Mouse (Mus musculus): ENCODE measurements around the gene Myo16. TPM values are rescaled to one million over a fixed set of nuclear protein-coding genes. Genes with fewer than 3 reads are reported as not detected.

The Myo16 gene
- polyA plus RNA-seq, 1 experiment from 2014 or later: 0.50 TPM

GRCm38 (mm10) chr8:10559479-10559878 is 405.8 kb downstream of the Myo16 start:
- DNase-seq (ENCODE audit: extremely low spot score, low spot score): no peak
- Histone ChIP-seq H3K27me3 (ENCODE audit: poor library complexity, severe bottlenecking) (peaks cover 9% of the 10 kb centered on the region; the same call in 1 of the 2 replicates), H3K27ac (no peak overlapping the region), H3K36me3 (replicated peaks) (no peaks in the 10 kb centered on the region), H3K4me3 (no peak overlapping the region), H3K4me1 (peaks cover 28% of the 10 kb centered on the region), H3K9me3 (no peaks in the 10 kb centered on the region)
- 88% methylated on average over 6 of the region's 6 CpGs for WGBS

- Histone ChIP-seq H3K9me3 (no peaks in the 10 kb centered on the region), H3K36me3 (replicated peaks) (no peaks in the 10 kb centered on the region), H3K27me3 (ENCODE audit: poor library complexity, severe bottlenecking) (peaks cover 7% of the 10 kb centered on the region; the same call in 1 of the 2 replicates), H3K4me1 (peaks cover 36% of the 10 kb centered on the region), H3K4me3 (no peak overlapping the region), H3K27ac (no peak overlapping the region)
- 80% methylated on average over 5 of the region's 5 CpGs for WGBS
- no peak for DNase-seq (ENCODE audit: extremely low spot score, low spot score)
Observed at GRCm38 (mm10) chr8:10561616-10562015, 407.9 kb downstream of the Myo16 start.

GRCm38 (mm10) chr8:10562046-10562445 is 408.3 kb downstream of the Myo16 start:
- no peak for DNase-seq (ENCODE audit: extremely low spot score, low spot score)
- Histone ChIP-seq H3K27me3 (ENCODE audit: poor library complexity, severe bottlenecking) (peaks cover 2% of the 10 kb centered on the region; the same call in 1 of the 2 replicates), H3K4me3 (no peak overlapping the region), H3K9me3 (no peaks in the 10 kb centered on the region), H3K36me3 (replicated peaks) (no peaks in the 10 kb centered on the region), H3K4me1 (peaks cover 34% of the 10 kb centered on the region), H3K27ac (no peak overlapping the region)
- 84% methylated on average over 13 of the region's 13 CpGs for WGBS

- peaks cover 32% of the 10 kb centered on the region for H3K4me1 ChIP-seq
- no peak overlapping the region for H3K4me3 ChIP-seq
- no peaks in the 10 kb centered on the region for H3K9me3 ChIP-seq
- WGBS: 92% methylated on average over 9 of the region's 9 CpGs
- H3K27ac ChIP-seq: no peak overlapping the region
- H3K36me3 ChIP-seq (replicated peaks): no peaks in the 10 kb centered on the region
- DNase-seq (ENCODE audit: extremely low spot score, low spot score): no peak
- no peaks in the 10 kb centered on the region for H3K27me3 ChIP-seq (ENCODE audit: poor library complexity, severe bottlenecking)
Observed at GRCm38 (mm10) chr8:10562636-10563035, 408.9 kb downstream of the Myo16 start.

- Histone ChIP-seq H3K9me3 (no peaks in the 10 kb centered on the region), H3K27ac (no peak overlapping the region), H3K4me1 (peaks cover 12% of the 10 kb centered on the region), H3K36me3 (replicated peaks) (no peaks in the 10 kb centered on the region), H3K27me3 (ENCODE audit: poor library complexity, severe bottlenecking) (peaks cover 12% of the 10 kb centered on the region; the same call in 1 of the 2 replicates), H3K4me3 (no peak overlapping the region)
- 80% methylated on average over 11 of the region's 11 CpGs for WGBS
- no peak for DNase-seq (ENCODE audit: extremely low spot score, low spot score)
Observed at GRCm38 (mm10) chr8:10565231-10566029, 411.7 kb downstream of the Myo16 start.

- DNase-seq (ENCODE audit: extremely low spot score, low spot score): no peak
- Histone ChIP-seq H3K4me3 (no peak overlapping the region), H3K4me1 (peaks cover 8% of the 10 kb centered on the region), H3K36me3 (replicated peaks) (no peaks in the 10 kb centered on the region), H3K27me3 (ENCODE audit: poor library complexity, severe bottlenecking) (peaks cover 17% of the 10 kb centered on the region; the same call in 1 of the 2 replicates), H3K9me3 (no peaks in the 10 kb centered on the region), H3K27ac (no peak overlapping the region)
- 95% methylated on average over 4 of the region's 4 CpGs for whole genome bisulfite sequencing
Observed at GRCm38 (mm10) chr8:10568448-10568847, 414.7 kb downstream of the Myo16 start.

- Histone ChIP-seq H3K36me3 (replicated peaks) (no peaks in the 10 kb centered on the region), H3K9me3 (no peaks in the 10 kb centered on the region), H3K27me3 (ENCODE audit: poor library complexity, severe bottlenecking) (peaks cover 40% of the 10 kb centered on the region), H3K4me3 (no peak overlapping the region), H3K27ac (no peak overlapping the region), H3K4me1 (peaks cover 7% of the 10 kb centered on the region)
- WGBS: 28% methylated on average over 6 of the region's 6 CpGs
- peak; percentile 79 for DNase-seq (ENCODE audit: extremely low spot score, low spot score)
Observed at GRCm38 (mm10) chr8:10574096-10574495, 420.4 kb downstream of the Myo16 start.

- WGBS: 92% methylated on average over 10 of the region's 10 CpGs
- peak overlapping the region; percentile 46; the same call in 1 of the 2 replicates for H3K27ac ChIP-seq
- no peaks in the 10 kb centered on the region for H3K36me3 ChIP-seq (replicated peaks)
- DNase-seq (ENCODE audit: extremely low spot score, low spot score): no peak
- H3K27me3 ChIP-seq (ENCODE audit: poor library complexity, severe bottlenecking): peaks cover 29% of the 10 kb centered on the region
- peaks cover 7% of the 10 kb centered on the region for H3K4me1 ChIP-seq
- H3K4me3 ChIP-seq: no peak overlapping the region
- no peaks in the 10 kb centered on the region for H3K9me3 ChIP-seq
Observed at GRCm38 (mm10) chr8:10575244-10575643, 421.5 kb downstream of the Myo16 start.

GRCm38 (mm10) chr8:10586956-10587744 is 433.4 kb downstream of the Myo16 start:
- no peak for DNase-seq (ENCODE audit: extremely low spot score, low spot score)
- Histone ChIP-seq H3K36me3 (replicated peaks) (no peaks in the 10 kb centered on the region), H3K9me3 (no peaks in the 10 kb centered on the region), H3K27ac (peak overlapping the region; percentile 48; the same call in 1 of the 2 replicates), H3K27me3 (ENCODE audit: poor library complexity, severe bottlenecking) (peaks cover 26% of the 10 kb centered on the region), H3K4me1 (peaks cover 23% of the 10 kb centered on the region), H3K4me3 (peak overlapping the region; percentile 14; the same call in 1 of the 2 replicates)
- 35% methylated on average over 12 of the region's 14 CpGs for WGBS

GRCm38 (mm10) chr8:10589422-10589933 is 435.8 kb downstream of the Myo16 start:
- Histone ChIP-seq H3K27me3 (ENCODE audit: poor library complexity, severe bottlenecking) (peaks cover 12% of the 10 kb centered on the region), H3K36me3 (replicated peaks) (no peaks in the 10 kb centered on the region), H3K9me3 (no peaks in the 10 kb centered on the region), H3K4me3 (no peak overlapping the region), H3K4me1 (peaks cover 29% of the 10 kb centered on the region), H3K27ac (no peak overlapping the region)
- DNase-seq (ENCODE audit: extremely low spot score, low spot score): no peak
- 90% methylated on average over 11 of the region's 11 CpGs for WGBS

- peaks cover 5% of the 10 kb centered on the region for H3K4me1 ChIP-seq
- H3K4me3 ChIP-seq: no peak overlapping the region
- no peaks in the 10 kb centered on the region for H3K9me3 ChIP-seq
- H3K27me3 ChIP-seq (ENCODE audit: poor library complexity, severe bottlenecking): peaks cover 10% of the 10 kb centered on the region
- no peak overlapping the region for H3K27ac ChIP-seq
- no peaks in the 10 kb centered on the region for H3K36me3 ChIP-seq (replicated peaks)
- DNase-seq (ENCODE audit: extremely low spot score, low spot score): no peak
- 91% methylated on average over 6 of the region's 6 CpGs for WGBS
Observed at GRCm38 (mm10) chr8:10592917-10593316, 439.2 kb downstream of the Myo16 start.

GRCm38 (mm10) chr8:10596353-10596752 is 442.6 kb downstream of the Myo16 start:
- Histone ChIP-seq H3K27me3 (ENCODE audit: poor library complexity, severe bottlenecking) (0 out of 2 replicates have a peak, but pooled peaks cover 4% of the 10 kb centered on the region), H3K9me3 (no peaks in the 10 kb centered on the region), H3K4me3 (no peak overlapping the region), H3K4me1 (peaks cover 5% of the 10 kb centered on the region), H3K27ac (no peak overlapping the region), H3K36me3 (replicated peaks) (no peaks in the 10 kb centered on the region)
- WGBS: 92% methylated on average over 3 of the region's 3 CpGs
- DNase-seq (ENCODE audit: extremely low spot score, low spot score): no peak
